8 mouse cellular contexts compared by ENCODE assay signal in the genomic region with DNA sequence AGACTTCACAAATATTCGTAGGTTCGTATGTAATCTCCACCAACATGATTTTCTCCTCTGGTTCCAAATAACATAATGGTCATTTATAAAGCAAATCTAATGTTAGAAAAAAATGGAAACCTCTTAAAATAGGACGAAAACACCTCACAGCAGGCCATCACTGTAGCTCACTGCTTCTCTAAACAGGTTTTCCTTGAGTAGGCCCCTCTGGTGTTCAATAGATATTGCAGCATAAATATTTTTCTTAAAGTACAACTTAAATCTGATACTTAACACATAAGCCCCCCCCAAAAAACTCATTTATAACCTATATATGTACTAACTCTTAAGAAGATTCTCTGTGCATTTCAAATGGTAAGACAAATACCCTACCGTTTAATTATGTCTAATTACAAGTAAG. TPM values are rescaled to one million over a fixed set of nuclear protein-coding genes. Genes with fewer than 3 reads are reported as not detected.
DNase-seq lines count a peak whose midpoint lies in the region; ATAC-seq and TF ChIP-seq lines count a peak whose summit lies in the region.

No protein-coding gene starts in this region.

- WGBS in embryonic facial prominence, embryonic 10.5 days, result 21% methylated on average over 4 of the region's 4 CpGs
- WGBS in hindbrain, postnatal 0 days, result 8% methylated on average over 4 of the region's 4 CpGs

- peak overlapping the region; percentile 98; the same call in 1 of the 2 replicates for H3K9ac ChIP-seq in hindbrain, postnatal 0 days (replicated peaks; ENCODE audit: low read length)

- DNase-seq in left cerebral cortex, adult 2 months (ENCODE audit: extremely low spot score in 1 of 2, low spot score in 2 of 2), result no peak
- DNase-seq in left cerebral cortex, adult 11 months (ENCODE audit: low spot score), result no peak
- no peak for DNase-seq in embryonic facial prominence, embryonic 10.5 days (ENCODE audit: low spot score)
- peak; percentile 31 for DNase-seq in hindbrain, postnatal 0 days (ENCODE audit: low spot score)
- DNase-seq in layer of hippocampus, adult 11-12 months (ENCODE audit: low spot score), result no peak
- no peak for DNase-seq in cerebellum, postnatal 10 days
- DNase-seq in cerebellum, adult 9-10 months, result no peak

- H3K27ac ChIP-seq in left cerebral cortex, adult 2 months, result no peak overlapping the region
- H3K27ac ChIP-seq in embryonic facial prominence, embryonic 10.5 days (replicated peaks), result peak overlapping the region; percentile 99
- H3K27ac ChIP-seq in hindbrain, postnatal 0 days, result peak overlapping the region; percentile 99; the same call in 1 of the 2 replicates

- TF ChIP-seq CTCF in left cerebral cortex, adult 2 months (IDR thresholded peaks at IDR 0.05), result no peak; the same call in 1 of the 2 replicates
- TF ChIP-seq CTCF in hindbrain, postnatal 0 days (IDR thresholded peaks at IDR 0.05; ENCODE audit: low read depth), result 0 out of 2 replicates have a peak, but pooled peaks have one; percentile 20

- H3ac ChIP-seq in myocyte (ENCODE audit: control insufficient read depth, insufficient read length), result peak overlapping the region; percentile 90

- no peak for TF ChIP-seq POLR2A in myocyte (IDR thresholded peaks at IDR 0.05; ENCODE audit: insufficient read length, low read depth)

- H3K4me3 ChIP-seq in left cerebral cortex, adult 2 months, result peak overlapping the region; percentile 96
- H3K4me3 ChIP-seq in embryonic facial prominence, embryonic 10.5 days, result peak overlapping the region; percentile 98
- H3K4me3 ChIP-seq in hindbrain, postnatal 0 days (ENCODE audit: low read length), result peak overlapping the region; percentile 99
- H3K4me3 ChIP-seq in myocyte, result peak overlapping the region; percentile 86

- no peak for ATAC-seq in hindbrain, postnatal 0 days

- peaks cover 61% of the 10 kb centered on the region for H3K79me2 ChIP-seq in myocyte (ENCODE audit: control insufficient read depth, insufficient read depth)

- no peaks in the 10 kb centered on the region for H3K27me3 ChIP-seq in embryonic facial prominence, embryonic 10.5 days (replicated peaks; ENCODE audit: low read depth, poor library complexity, severe bottlenecking)
- H3K27me3 ChIP-seq in hindbrain, postnatal 0 days (ENCODE audit: insufficient read depth, low read length), result no peaks in the 10 kb centered on the region
- no peaks in the 10 kb centered on the region for H3K27me3 ChIP-seq in myocyte (ENCODE audit: control insufficient read depth, insufficient read depth, insufficient read length)

- H3K4me1 ChIP-seq in embryonic facial prominence, embryonic 10.5 days, result peaks cover 47% of the 10 kb centered on the region
- H3K4me1 ChIP-seq in hindbrain, postnatal 0 days (ENCODE audit: insufficient read depth, low read length), result peaks cover 11% of the 10 kb centered on the region

- no peaks in the 10 kb centered on the region for H3K36me3 ChIP-seq in embryonic facial prominence, embryonic 10.5 days (replicated peaks)
- H3K36me3 ChIP-seq in hindbrain, postnatal 0 days (ENCODE audit: insufficient read depth, low read length), result no peaks in the 10 kb centered on the region
- H3K36me3 ChIP-seq in myocyte (ENCODE audit: control insufficient read depth, insufficient read depth), result no peaks in the 10 kb centered on the region

- H3K9me3 ChIP-seq in embryonic facial prominence, embryonic 10.5 days, result no peaks in the 10 kb centered on the region
- no peaks in the 10 kb centered on the region for H3K9me3 ChIP-seq in hindbrain, postnatal 0 days (ENCODE audit: low read length)

- peak overlapping the region; percentile 77 for H3K4me2 ChIP-seq in hindbrain, postnatal 0 days (ENCODE audit: low read depth, low read length)
- H3K4me2 ChIP-seq in myocyte (ENCODE audit: low read depth), result peak overlapping the region; percentile 86

- intact Hi-C loops in left cerebral cortex, adult 2 months (cut with DNase I), result loop anchor here (5.0 kb wide), 1 partner anchor 394 kb away; no protein-coding TSS in a partner anchor

TF ChIP-seq in myocyte, 11 proteins besides CTCF, POLR2A, EP300 and RAD21:
- TF ChIP-seq TCF12 (IDR thresholded peaks at IDR 0.05; ENCODE audit: insufficient read depth, poor library complexity, severe bottlenecking) (no peak), REST (IDR thresholded peaks at IDR 0.05; ENCODE audit: insufficient read depth, insufficient read length) (no peak), E2F4 (IDR thresholded peaks at IDR 0.05; ENCODE audit: insufficient read depth) (no peak), TCF3 (IDR thresholded peaks at IDR 0.05; ENCODE audit: insufficient read length, low read depth) (no peak), USF1 (IDR thresholded peaks at IDR 0.05; ENCODE audit: low read depth) (no peak), CEBPB (IDR thresholded peaks at IDR 0.05; ENCODE audit: insufficient read depth, poor library complexity, severe bottlenecking) (no peak), SRF (IDR thresholded peaks at IDR 0.05; ENCODE audit: control insufficient read depth, insufficient read length, low read depth) (no peak), POLR2AphosphoS2 (IDR thresholded peaks at IDR 0.05; ENCODE audit: insufficient read length, low read depth) (no peak), MYOD1 (IDR thresholded peaks at IDR 0.05; ENCODE audit: control insufficient read depth in 1 of 3, insufficient read length in 2 of 3, low read depth in 2 of 3) (no peak), MYOG (IDR thresholded peaks at IDR 0.05; ENCODE audit: control insufficient read depth in 1 of 3, insufficient read depth in 1 of 3, insufficient read length in 2 of 3, low read depth in 2 of 3) (no peak), MAX (IDR thresholded peaks at IDR 0.05; ENCODE audit: low read depth) (no peak)

RNA-seq across cellular contexts. Expression of a gene that starts 1.8 kb away (rescaled TPM):
- total RNA-seq in left cerebral cortex, adult 2 months (2021), result 10 to 100 TPM; 87.7 to 92.9 TPM
- polyA plus RNA-seq in embryonic facial prominence, embryonic 10.5 days (2016; fragmentation: Nextera tagmentation; extraction: Ambion mirVana), result 85.4 and 93.6 TPM in 2 replicates
- total RNA-seq in hindbrain, postnatal 0 days (2014; rRNA removed), result 92.0 and 111 TPM in 2 replicates
- 66.0 and 66.8 TPM in 2 replicates for polyA plus RNA-seq in hindbrain, postnatal 0 days (2015; fragmentation: Nextera tagmentation; extraction: Ambion mirVana)
- 41.2 TPM for polyA plus RNA-seq in myocyte (2012; fragmentation: generic; extraction: Trizol)
